Comparison of ENCODE assay signal across 28 mouse cellular contexts in the genomic region with DNA sequence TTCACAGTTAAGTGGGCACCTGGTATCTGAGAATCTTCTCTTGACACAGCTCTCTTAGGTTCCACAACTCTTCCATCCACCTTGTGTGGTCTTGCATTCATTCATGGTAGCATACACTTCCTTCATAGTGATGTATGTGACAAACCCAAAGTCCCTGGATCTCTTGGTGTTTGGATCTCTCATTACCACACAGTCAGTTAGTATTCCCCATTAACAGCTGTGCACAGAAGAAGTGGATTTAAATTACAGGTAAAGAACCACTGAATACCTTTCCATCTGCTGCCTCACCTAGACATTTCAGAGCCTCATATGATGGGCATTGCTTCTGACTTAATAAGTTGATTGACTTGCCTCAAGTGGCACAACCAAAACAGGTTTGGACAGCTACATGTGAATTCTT. TPM values are rescaled to one million over a fixed set of nuclear protein-coding genes. Genes with fewer than 3 reads are reported as not detected.
"Had no signal": no experiment of that assay in that cellular context is flagged by ENCODE, and none has a peak within 500 bp of the region (broad histone marks: within the 10 kb centered on the region; RNA-seq: fewer than 3 reads in every experiment).

Gene Gm5269, minus strand, starts transcription at position 101 of the 400 bp plus-strand sequence.

- H3K4me2 ChIP-seq: lung, embryonic 15.5 days; midbrain, embryonic 12.5 days; neural tube, embryonic 13.5 days; neural tube, embryonic 15.5 days had no signal

- H3K36me3 ChIP-seq: lung, embryonic 15.5 days; midbrain, embryonic 10.5 days; midbrain, embryonic 12.5 days; neural tube, embryonic 13.5 days; neural tube, embryonic 15.5 days had no signal

- H3K9ac ChIP-seq: liver, postnatal 0 days; lung, embryonic 15.5 days; midbrain, embryonic 12.5 days; neural tube, embryonic 13.5 days; neural tube, embryonic 15.5 days had no signal

- DNase-seq: liver, postnatal 0 days; lung, adult 2 months; lung, postnatal 14 days; lung, postnatal 36 days; midbrain, embryonic 14.5 days; retina, postnatal 1 day; right cerebral cortex, adult 18-20 months; right cerebral cortex, postnatal 25 days; right cerebral cortex, postnatal 4 days; spleen, adult 18-20 months; thymus, adult 2 months; thymus, postnatal 25 days; thymus, postnatal 4 days had no signal

- H3K27ac ChIP-seq: lung, embryonic 15.5 days; midbrain, embryonic 10.5 days; midbrain, embryonic 12.5 days; neural tube, embryonic 13.5 days; neural tube, embryonic 15.5 days had no signal

- ATAC-seq: liver, postnatal 0 days; lung, postnatal 0 days; midbrain, embryonic 16.5 days had no signal

- H3K27me3 ChIP-seq: lung, embryonic 15.5 days; midbrain, embryonic 12.5 days; neural tube, embryonic 13.5 days; neural tube, embryonic 15.5 days had no signal

- H3K9me3 ChIP-seq: lung, embryonic 15.5 days; midbrain, embryonic 10.5 days; midbrain, embryonic 12.5 days; neural tube, embryonic 13.5 days; neural tube, embryonic 15.5 days had no signal

- H3K4me1 ChIP-seq: lung, embryonic 15.5 days; midbrain, embryonic 10.5 days; midbrain, embryonic 12.5 days; neural tube, embryonic 13.5 days; neural tube, embryonic 15.5 days had no signal

- H3K4me3 ChIP-seq: lung, embryonic 15.5 days; midbrain, embryonic 10.5 days; midbrain, embryonic 12.5 days; myocyte; neural tube, embryonic 13.5 days; neural tube, embryonic 15.5 days had no signal

RNA-seq across cellular contexts. Expression of gene Gm5269, which starts in this region (rescaled TPM):
- total RNA-seq: megakaryocyte, adult 5-6 weeks; megakaryocyte-erythroid progenitor cell, adult 5-6 weeks had no signal
- polyA plus RNA-seq: liver, postnatal 0 days; lung, adult 2 months; lung, embryonic 15.5 days; lung, postnatal 0 days; midbrain, embryonic 10.5 days; midbrain, embryonic 12.5 days; midbrain, embryonic 14.5 days; midbrain, embryonic 16.5 days; myocyte; neural tube, embryonic 11.5 days; neural tube, embryonic 13.5 days; neural tube, embryonic 15.5 days; small intestine, adult 2 months; stomach, embryonic 14.5 days; testis, adult 2 months; thymus, adult 2 months; urinary bladder, adult 2 months had no signal
